Mouse (Mus musculus): Measurements from ENCODE around the gene Gm21954. TPM values are rescaled to one million over a fixed set of nuclear protein-coding genes. Genes with fewer than 3 reads are reported as not detected.

Gene Gm21954
- polyA plus RNA-seq (2014; fragmentation: Illumina TruSeq; extraction: RNeasy Lipid Tissue Mini Kit (QIAGEN cat#74804); ENCODE audit: low read depth, low replicate concordance), result not detected

GRCm38 (mm10) chr3:55472110-55472509 is at the start of gene Gm21954:
Gene Gm21954, minus strand, starts transcription at chr3:55472210.

Other genes with a start within 250 kb of the Gm21954 start
- gene Dclk1, start 229.8 kb downstream of the Gm21954 start, polyA plus RNA-seq (2014; fragmentation: Illumina TruSeq; extraction: RNeasy Lipid Tissue Mini Kit (QIAGEN cat#74804); ENCODE audit: low read depth, low replicate concordance), result 3.0 TPM

All from kidney, adult 10 weeks (tissue).